Mouse (Mus musculus): Measurements from ENCODE around the gene Lhx4. TPM values are rescaled to one million over a fixed set of nuclear protein-coding genes. Genes with fewer than 3 reads are reported as not detected.

The Lhx4 gene
- polyA plus RNA-seq, 1 experiment: not detected

DNA sequence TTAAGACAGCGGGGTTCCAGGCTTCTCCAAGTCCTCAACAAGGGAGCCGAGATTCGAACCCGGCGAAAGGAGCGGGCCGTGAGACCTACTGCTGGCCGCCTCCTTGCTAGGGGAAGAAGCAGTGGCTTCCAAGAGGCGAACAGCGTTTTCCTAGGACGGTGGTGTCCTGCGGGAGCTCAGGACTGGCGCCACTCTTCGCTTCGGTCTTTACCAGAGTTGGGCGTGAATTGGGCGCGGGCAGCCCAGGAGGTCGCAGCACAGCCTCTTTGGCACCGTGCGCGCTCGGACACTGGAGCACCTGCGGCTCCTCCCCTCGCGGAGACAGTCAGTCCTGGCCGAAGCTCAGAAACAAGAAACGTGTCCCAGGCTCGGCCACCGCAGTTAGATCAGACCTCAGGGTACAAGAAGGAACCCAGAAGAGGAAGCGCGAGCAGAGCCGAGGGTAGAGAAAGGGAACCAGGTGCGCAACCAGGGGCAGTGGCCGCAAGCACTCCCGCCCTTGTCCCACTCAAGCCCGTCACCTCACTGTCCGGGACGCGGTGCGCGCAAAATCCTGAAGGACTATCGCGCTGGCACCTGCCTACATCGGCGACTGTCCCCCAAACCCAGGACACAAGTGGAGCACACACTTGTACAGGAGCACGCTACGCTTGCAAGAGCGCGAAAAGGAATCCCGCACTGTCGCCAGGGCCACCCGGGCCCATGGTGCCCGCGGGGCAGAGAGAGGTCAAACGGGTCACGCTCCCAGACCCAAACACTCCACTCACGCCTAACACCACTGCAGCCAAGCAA, 14.3 kb downstream of the Lhx4 start:
- peaks cover 14% of the 10 kb centered on the region for H3K4me1 ChIP-seq (ENCODE audit: control insufficient read depth, insufficient read depth, low read length)
- TF ChIP-seq CTCF (IDR thresholded peaks at IDR 0.05; ENCODE audit: insufficient read depth, low read depth, low read length) (no peak), POLR2A (IDR thresholded peaks at IDR 0.05; ENCODE audit: insufficient read depth, low read depth, low read length) (no peak)
- 2% methylated on average over 58 of the region's 58 CpGs for WGBS
- H3K27ac ChIP-seq (ENCODE audit: insufficient read depth, low read depth, low read length): no peak overlapping the region
- no peak overlapping the region for H3K4me3 ChIP-seq (ENCODE audit: insufficient read depth, low read depth, low read length)

DNA sequence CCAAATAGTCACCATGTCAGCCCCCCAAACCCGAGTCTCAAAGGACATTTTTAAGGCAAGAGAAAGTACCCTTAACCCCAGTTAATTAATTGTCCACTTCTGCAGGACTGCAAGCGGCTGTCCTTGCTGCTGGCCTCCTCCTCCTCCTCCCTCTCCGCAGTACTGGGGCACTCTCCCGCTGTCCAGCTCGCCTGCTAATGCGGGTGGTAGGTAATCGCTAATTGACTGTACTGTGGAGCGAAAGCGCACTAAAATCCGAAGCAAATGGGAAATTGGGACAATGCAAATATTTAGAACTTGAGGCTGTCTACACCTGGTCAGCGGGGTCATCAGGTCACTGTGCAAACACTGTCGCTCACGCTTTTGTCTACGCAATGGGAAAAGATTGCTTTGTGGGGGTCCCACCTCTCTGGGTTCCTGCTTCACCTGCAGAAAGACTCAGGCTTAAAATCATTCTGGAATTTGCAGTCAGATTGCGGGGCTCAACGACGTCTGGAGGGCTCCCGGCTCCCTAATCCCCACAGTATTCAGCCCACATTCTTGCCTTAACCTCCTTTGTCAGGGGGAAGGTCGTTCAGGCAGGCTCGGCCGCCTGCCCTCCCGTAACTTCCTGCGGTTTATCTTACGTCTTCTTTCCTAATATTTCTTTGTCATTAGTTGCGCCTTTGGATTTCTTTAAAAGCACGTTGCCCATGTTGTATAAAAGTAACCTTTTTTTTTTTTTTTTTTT, 15.2 kb downstream of the Lhx4 start:
- H3K27ac ChIP-seq (ENCODE audit: insufficient read depth, low read depth, low read length): no peak overlapping the region
- TF ChIP-seq CTCF (IDR thresholded peaks at IDR 0.05; ENCODE audit: insufficient read depth, low read depth, low read length) (no peak), POLR2A (IDR thresholded peaks at IDR 0.05; ENCODE audit: insufficient read depth, low read depth, low read length) (no peak)
- peaks cover 6% of the 10 kb centered on the region; the same call in 1 of the 2 replicates for H3K4me1 ChIP-seq (ENCODE audit: control insufficient read depth, insufficient read depth, low read length)
- WGBS: 3% methylated on average over 26 of the region's 26 CpGs
- no peak overlapping the region for H3K4me3 ChIP-seq (ENCODE audit: insufficient read depth, low read depth, low read length)

DNA sequence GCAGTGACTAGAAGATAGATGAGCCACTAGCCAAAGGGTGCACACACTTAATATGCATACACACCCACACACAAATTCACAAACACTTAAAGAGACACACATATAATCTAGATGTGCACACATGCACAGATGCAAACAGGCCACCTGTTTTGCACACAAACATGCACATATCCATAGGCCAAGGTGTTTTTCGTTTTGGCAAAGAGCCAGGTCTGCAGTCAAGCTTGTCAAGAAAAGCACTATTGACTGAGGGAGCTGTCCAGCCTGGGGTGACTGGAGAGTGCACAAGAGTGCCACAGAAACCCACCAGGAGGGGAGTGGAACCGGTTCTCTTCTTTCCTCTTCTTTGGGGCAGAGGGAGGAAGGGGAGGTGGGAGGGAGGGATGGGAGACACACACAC, 20.3 kb downstream of the Lhx4 start:
- no peaks in the 10 kb centered on the region for H3K4me1 ChIP-seq (ENCODE audit: control insufficient read depth, insufficient read depth, low read length)
- H3K4me3 ChIP-seq (ENCODE audit: insufficient read depth, low read depth, low read length): no peak overlapping the region
- TF ChIP-seq CTCF (IDR thresholded peaks at IDR 0.05; ENCODE audit: insufficient read depth, low read depth, low read length): no peak
- no peak for TF ChIP-seq POLR2A (IDR thresholded peaks at IDR 0.05; ENCODE audit: insufficient read depth, low read depth, low read length)
- 18% methylated on average over 2 of the region's 2 CpGs for WGBS
- H3K27ac ChIP-seq (ENCODE audit: insufficient read depth, low read depth, low read length): no peak overlapping the region

DNA sequence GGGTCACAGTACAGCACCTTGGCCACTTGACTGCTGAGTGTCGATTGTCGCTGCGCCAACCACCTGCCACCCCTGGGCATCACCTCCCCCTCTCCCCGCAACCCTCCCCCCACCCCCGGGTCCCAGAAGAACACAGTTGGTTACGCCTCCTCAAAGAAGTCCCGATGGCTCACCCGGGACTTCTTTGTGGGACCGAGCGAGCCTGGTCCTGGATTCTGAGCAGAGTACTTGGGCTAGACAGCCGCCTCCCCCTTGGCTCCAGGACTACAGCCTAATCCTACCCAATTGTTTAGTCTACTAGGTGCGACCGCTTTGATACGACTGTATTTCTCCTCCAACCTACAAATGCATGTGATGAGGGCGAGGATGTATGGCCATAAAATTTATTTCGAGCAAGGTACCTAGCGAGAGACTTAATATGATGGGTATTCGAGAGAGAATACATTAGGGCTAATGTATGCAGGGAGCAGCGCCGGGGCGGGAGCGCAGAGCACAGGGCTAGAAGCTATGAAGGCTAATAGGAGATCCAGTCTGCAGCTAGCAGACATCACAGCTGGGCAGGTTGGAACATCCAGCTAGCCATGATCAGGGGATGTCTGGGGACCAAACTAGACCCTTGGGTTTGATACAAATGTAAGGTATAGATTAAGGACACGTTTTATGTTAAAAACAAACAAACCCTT, 22.2 kb downstream of the Lhx4 start:
- TF ChIP-seq CTCF (IDR thresholded peaks at IDR 0.05; ENCODE audit: insufficient read depth, low read depth, low read length): no peak
- TF ChIP-seq POLR2A (IDR thresholded peaks at IDR 0.05; ENCODE audit: insufficient read depth, low read depth, low read length): no peak
- H3K4me1 ChIP-seq (ENCODE audit: control insufficient read depth, insufficient read depth, low read length): no peaks in the 10 kb centered on the region
- 9% methylated on average over 23 of the region's 23 CpGs for WGBS
- no peak overlapping the region for H3K4me3 ChIP-seq (ENCODE audit: insufficient read depth, low read depth, low read length)
- H3K27ac ChIP-seq (ENCODE audit: insufficient read depth, low read depth, low read length): no peak overlapping the region

DNA sequence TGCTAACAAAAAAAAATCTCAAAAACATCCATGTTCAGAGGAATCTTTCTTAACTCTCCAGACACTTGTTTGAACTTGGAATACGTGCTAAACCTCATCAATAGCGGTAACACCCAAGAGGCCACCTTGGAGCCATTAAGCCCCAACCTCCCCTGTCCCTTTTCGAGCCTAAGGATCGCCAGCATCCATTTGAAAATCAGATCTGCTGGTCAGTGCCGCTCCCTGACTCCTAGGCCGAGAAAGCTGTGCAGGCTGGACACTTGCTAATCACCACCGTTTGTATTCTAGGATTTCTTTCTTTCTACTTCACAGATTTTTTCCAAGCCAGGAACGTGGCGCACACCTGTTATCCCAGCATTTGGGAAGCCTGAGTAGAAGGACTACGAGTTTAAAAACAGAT, 23.7 kb downstream of the Lhx4 start:
- no peaks in the 10 kb centered on the region for H3K4me1 ChIP-seq (ENCODE audit: control insufficient read depth, insufficient read depth, low read length)
- no peak overlapping the region for H3K27ac ChIP-seq (ENCODE audit: insufficient read depth, low read depth, low read length)
- H3K4me3 ChIP-seq (ENCODE audit: insufficient read depth, low read depth, low read length): no peak overlapping the region
- WGBS: 52% methylated on average over 10 of the region's 10 CpGs
- no peak for TF ChIP-seq CTCF (IDR thresholded peaks at IDR 0.05; ENCODE audit: insufficient read depth, low read depth, low read length)

DNA sequence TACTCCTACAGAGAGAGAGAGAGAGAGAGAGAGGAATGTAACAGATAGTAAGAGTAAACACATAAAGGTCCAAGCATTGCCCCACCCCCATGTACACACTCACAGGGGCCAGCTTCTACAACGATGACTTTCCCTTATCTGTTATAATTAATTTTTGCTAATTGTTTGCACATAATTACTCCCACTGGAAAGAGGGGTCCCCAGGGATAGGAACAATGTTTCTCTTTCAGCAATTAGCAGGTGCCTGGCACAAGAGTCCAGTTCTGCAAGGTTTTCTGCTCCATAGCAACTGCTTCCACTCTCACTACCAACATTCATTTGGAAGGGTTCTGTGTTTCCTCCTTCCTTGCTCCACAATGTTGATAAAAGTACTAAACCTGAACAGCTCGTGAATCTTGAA, 25.6 kb downstream of the Lhx4 start:
- Histone ChIP-seq H3K4me3 (ENCODE audit: insufficient read depth, low read depth, low read length) (no peak overlapping the region), H3K4me1 (ENCODE audit: control insufficient read depth, insufficient read depth, low read length) (peaks cover 4% of the 10 kb centered on the region; the same call in 1 of the 2 replicates), H3K27ac (ENCODE audit: insufficient read depth, low read depth, low read length) (no peak overlapping the region)
- TF ChIP-seq CTCF (IDR thresholded peaks at IDR 0.05; ENCODE audit: insufficient read depth, low read depth, low read length) (no peak), POLR2A (IDR thresholded peaks at IDR 0.05; ENCODE audit: insufficient read depth, low read depth, low read length) (no peak)
- 51% methylated on average over 2 of the region's 2 CpGs for WGBS

DNA sequence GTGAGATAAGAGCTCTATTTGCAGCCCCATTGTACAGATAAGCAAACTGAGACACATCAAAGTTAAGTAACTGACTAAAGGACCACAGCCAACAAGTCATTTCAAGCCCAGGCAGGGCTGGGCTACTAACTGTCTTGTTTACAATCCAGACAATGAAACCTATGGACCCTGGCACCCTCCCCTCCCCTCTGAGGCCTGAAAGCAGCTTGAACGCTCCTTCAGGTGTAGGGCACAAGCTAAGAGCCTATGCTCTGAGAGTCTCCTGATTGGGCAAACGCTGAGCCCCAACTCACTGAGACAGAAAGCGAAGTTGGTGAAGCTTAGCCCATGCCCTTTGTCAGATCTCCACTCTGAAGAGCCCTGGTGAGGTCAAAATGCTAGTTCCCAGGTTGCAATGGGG, 27.2 kb downstream of the Lhx4 start:
- 85% methylated on average over 3 of the region's 3 CpGs for WGBS
- Histone ChIP-seq H3K4me1 (ENCODE audit: control insufficient read depth, insufficient read depth, low read length) (peaks cover 4% of the 10 kb centered on the region; the same call in 1 of the 2 replicates), H3K4me3 (ENCODE audit: insufficient read depth, low read depth, low read length) (no peak overlapping the region), H3K27ac (ENCODE audit: insufficient read depth, low read depth, low read length) (no peak overlapping the region)
- no peak for TF ChIP-seq CTCF (IDR thresholded peaks at IDR 0.05; ENCODE audit: insufficient read depth, low read depth, low read length)
- TF ChIP-seq POLR2A (IDR thresholded peaks at IDR 0.05; ENCODE audit: insufficient read depth, low read depth, low read length): no peak

DNA sequence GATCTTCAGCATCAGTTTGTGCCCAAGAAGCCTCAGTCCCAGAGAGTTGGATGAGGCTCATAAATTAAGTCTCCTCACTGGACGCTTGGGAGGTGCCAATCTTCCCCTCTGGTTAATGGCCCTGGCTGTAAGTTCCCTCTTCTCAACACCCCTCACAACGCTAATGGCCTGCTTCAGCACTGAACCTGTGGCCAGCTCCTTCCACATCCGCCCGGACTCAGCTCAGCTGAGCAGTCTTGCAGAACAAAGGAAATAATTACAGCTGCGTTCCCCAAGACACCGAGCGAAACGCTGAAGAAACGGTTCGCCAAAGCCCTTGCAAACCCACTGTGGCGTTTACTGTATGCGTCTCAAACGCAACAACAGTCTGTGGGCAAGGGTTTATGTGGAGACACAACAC, 29.3 kb downstream of the Lhx4 start:
- Histone ChIP-seq H3K27ac (ENCODE audit: insufficient read depth, low read depth, low read length) (no peak overlapping the region), H3K4me1 (ENCODE audit: control insufficient read depth, insufficient read depth, low read length) (peaks cover 4% of the 10 kb centered on the region; the same call in 1 of the 2 replicates), H3K4me3 (ENCODE audit: insufficient read depth, low read depth, low read length) (no peak overlapping the region)
- no peak for TF ChIP-seq POLR2A (IDR thresholded peaks at IDR 0.05; ENCODE audit: insufficient read depth, low read depth, low read length)
- no peak for TF ChIP-seq CTCF (IDR thresholded peaks at IDR 0.05; ENCODE audit: insufficient read depth, low read depth, low read length)
- 3% methylated on average over 13 of the region's 13 CpGs for WGBS

DNA sequence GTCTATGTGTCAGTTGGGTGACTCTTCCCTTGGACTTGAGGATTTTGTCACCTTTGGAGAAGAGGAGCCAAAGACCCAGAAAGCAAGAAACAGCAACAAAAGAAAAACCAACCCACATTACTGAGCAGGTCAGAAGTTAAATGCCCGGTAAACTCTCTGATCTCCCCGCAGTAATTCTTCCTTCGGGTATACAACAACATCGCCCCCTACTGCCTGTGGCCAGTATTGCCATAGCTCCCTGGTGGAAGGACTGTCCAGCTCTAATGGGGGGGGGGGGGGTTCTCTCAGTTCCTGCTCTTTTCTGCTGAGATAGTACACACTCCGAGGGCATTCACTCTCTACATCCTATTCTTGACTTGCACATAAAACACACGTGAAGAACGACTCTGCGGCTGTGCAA, 30.0 kb downstream of the Lhx4 start:
- no peak for TF ChIP-seq POLR2A (IDR thresholded peaks at IDR 0.05; ENCODE audit: insufficient read depth, low read depth, low read length)
- TF ChIP-seq CTCF (IDR thresholded peaks at IDR 0.05; ENCODE audit: insufficient read depth, low read depth, low read length): no peak
- Histone ChIP-seq H3K27ac (ENCODE audit: insufficient read depth, low read depth, low read length) (no peak overlapping the region), H3K4me1 (ENCODE audit: control insufficient read depth, insufficient read depth, low read length) (peaks cover 4% of the 10 kb centered on the region; the same call in 1 of the 2 replicates), H3K4me3 (ENCODE audit: insufficient read depth, low read depth, low read length) (no peak overlapping the region)
- 20% methylated on average over 8 of the region's 8 CpGs for WGBS

Data from olfactory bulb, adult 2 months (tissue).